Mouse (Mus musculus) adrenal gland, adult (tissue): ENCODE measurements at regions not wholly inside any gene's neighbourhood (a gene's known extent, or its start where the extent isn't known, plus 50 kb on each side); places are given as distances from the start of the nearest gene placed in this dataset.

Source experiments
- DNase-seq, 2 experiments: peaks; one replicate each; pipeline ENCODE4 v3.0.0; 2022 to 2023; ENCODE audit warnings: low spot score in 1 of 2; ENCODE audit not compliant: inconsistent age in 2 of 2

- no peak for DNase-seq
These were observed 273.9 kb downstream of the Prim2 start for GRCm38 (mm10) chr1:33395733-33396132.

GRCm38 (mm10) chr1:33394989-33395594, 274.5 kb downstream of the Prim2 start:
- no peak for DNase-seq

GRCm38 (mm10) chr1:33370796-33371195, 298.8 kb downstream of the Prim2 start:
- DNase-seq: no peak

GRCm38 (mm10) chr1:33362688-33363426, 306.7 kb downstream of the Prim2 start:
- DNase-seq: no peak

GRCm38 (mm10) chr1:33334061-33334460, 335.5 kb downstream of the Prim2 start:
- DNase-seq: peak; percentile 15 to 84
